Mouse (Mus musculus) urinary bladder, postnatal 14 days (tissue): ENCODE measurements around the gene D130043K22Rik.

Experiments used
- DNase-seq: peaks from one replicate; pipeline ENCODE4 v3.0.0; 2021; ENCODE audit warnings: low spot score

D130043K22Rik gene

DNA sequence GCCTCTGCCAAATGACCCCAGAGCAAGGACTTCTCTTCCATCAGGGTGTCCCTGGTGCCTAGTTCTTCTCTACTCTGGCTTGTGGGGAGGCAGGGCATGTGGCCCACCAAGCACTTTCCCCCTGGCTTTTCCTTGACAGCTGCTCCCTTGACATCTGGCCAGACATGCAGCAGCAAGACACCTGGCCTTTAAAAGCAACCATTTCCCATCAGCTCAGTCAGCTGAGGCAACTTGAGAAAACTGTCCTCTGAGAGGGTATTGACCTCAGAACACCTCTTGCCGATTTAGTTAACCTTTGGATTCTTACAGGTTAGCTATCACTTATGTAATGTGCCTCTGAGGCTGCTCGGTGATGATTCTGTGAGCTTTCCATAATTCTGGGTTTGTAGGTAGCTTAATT, 48.9 kb downstream of the D130043K22Rik start:
- no peak for DNase-seq

DNA sequence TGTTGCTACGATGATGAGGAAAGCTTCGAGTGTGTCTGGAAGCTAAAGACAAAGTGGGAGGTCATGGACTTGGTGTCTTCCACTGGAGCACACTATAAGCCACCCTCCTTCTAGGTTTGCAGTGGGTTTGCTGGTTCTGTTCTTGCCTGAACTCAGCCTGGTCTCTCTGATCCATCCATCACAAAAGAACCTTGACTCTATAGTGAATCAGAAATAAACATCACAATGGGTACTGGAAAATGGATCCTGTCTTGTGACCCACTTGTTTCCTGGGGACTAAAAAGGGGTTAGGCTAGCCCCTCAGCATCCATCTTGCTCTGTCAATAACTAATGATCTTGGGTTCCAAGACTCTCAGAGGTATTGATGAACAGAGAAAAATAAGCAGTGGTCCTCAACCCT, 57.0 kb downstream of the D130043K22Rik start:
- DNase-seq: no peak

DNA sequence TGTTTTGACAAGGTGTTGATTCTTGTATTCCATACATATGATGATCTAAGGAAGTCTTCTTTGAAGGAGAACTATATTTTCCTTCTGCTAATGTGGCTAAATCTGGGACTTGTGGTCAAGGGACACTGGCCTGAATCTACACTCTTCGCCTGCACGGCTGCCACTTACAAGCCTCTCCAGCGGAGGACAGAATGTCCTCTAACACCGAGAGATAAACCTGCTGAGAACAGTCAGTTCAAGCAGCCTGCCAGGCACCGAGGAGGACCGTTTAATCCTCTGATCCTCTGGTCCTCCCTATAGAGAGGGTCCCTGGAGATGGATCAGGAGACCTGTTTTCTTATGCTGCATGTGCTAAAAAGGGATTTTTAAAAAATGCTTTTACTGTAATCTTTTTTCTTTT, 58.5 kb downstream of the D130043K22Rik start:
- no peak for DNase-seq

DNA sequence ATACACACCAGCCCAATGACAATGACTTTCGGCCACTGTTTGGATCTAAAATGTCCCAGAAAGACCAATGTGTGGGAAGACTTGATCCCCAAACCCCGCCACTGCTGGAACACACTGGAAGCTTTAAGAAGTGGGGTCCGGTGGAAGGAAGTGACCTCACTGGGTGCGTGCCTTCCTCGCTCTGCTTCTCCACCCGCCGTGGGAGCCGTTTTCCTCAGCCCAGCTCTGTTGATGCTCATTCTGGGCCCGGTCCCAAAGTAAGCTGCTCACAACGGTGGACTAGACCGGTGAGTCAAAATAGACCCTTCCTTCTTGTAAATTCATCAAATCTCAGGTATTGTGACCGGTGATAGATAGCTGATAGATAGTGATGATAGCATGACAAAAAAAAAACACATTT, 60.5 kb downstream of the D130043K22Rik start:
- DNase-seq: no peak

DNA sequence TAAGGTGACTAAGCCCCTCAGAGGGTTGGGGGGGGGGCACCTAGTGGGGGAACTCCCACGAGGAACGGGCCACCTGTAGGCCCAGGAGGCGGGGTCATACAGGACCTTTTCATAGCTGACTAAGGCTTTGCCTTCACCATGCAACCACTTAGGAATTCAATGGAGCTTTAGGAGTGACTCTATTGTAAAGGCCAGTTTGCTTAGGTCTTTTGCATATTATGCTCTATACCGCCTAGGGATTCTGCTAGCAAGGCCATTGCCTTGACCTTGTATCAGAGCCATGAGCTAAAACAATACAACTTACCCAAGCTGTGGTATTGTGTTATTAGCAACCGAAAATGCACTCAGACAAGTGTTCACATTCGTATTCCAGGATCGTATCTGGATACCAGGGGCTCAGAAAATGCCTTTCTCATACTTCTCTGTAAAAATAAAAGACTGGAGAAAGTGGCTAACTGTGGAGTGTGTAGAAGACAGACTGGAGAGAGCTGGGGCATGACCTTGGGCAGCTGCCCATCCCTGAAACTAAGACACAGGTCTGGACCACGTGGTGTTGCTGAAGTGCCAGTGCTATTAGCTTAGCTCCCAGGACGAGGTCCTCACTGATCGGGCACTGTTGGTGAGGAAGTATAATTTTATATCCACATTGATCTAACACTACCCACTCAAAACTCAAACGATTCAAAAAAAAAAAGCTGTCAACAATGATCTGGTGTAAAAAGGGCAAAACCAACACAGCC, 62.1 kb downstream of the D130043K22Rik start:
- no peak for DNase-seq

DNA sequence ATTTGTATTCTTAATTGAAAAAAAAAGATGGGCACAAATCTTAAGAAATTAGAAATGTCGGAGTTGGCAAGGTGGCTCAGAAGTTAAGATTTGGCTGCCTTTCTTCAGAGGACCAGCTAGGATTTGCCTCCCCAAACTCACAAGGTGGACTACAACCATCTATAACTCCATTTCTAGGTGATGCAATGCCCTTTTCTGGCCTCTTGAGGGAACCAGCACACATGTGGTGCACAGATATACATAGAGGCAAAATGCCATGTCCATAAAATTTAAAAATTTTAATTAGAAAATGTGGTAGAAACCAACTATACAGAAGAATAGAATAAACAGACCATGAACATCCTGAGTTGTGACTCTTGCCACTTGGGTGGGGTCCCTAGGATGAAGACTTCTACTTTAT, 64.2 kb downstream of the D130043K22Rik start:
- no peak for DNase-seq

DNA sequence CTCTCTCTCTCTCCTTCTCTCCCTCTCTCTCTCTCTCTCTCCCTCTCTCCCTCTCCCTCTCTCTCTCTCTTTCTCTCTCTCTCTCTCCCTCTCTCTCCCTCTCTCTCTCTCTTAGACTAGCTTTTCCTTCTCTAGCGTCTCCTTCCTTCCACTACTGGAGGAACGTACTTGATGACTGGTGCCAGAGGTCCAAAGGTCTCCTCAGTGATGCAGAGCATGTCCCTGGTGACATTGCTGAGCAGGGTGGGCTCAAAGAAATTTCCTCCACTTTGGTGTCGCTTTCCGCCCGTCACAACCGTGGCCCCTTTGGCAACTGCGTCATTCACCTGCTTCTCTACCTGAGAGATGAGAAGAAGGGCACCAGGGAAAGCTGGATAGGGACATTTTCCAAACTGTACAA, 68.6 kb downstream of the D130043K22Rik start:
- no peak for DNase-seq

DNA sequence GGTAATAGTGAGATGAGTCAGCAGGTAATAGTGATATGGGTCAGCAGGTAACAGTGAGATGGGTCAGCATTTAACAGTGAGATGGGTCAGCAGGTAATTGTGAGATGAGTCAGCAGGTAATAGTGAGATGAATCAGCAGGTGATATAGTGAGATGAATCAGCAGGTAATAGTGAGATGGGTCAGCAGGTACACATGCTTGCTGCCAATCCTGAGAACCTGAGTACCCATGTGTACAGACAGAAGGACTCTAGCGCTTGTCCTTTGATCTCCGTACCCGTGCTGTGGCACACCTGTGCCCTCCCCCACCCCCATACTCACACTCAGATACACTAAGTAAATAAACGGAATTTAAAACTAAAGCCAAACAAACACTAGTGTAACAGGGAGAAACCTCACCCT, 70.0 kb downstream of the D130043K22Rik start:
- no peak for DNase-seq

DNA sequence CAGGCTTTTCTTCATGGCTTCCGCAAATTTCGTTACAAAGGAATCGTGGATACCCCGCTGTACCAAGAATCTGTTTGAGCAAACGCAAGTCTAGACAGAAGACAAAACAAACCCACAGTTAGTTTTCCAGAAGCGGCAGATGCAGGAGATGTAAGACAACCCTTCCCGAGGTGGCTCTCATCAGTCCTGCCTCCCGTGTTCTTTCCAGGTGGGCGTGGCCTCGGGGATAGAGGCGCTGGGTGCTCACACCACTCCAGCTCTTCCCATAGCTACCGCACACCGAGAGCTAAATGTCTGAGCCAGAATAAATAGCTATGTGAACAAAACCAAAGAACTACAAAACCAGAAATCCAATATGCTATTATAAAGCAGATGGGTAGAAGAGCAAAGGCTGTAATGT, 70.9 kb downstream of the D130043K22Rik start:
- no peak for DNase-seq

DNA sequence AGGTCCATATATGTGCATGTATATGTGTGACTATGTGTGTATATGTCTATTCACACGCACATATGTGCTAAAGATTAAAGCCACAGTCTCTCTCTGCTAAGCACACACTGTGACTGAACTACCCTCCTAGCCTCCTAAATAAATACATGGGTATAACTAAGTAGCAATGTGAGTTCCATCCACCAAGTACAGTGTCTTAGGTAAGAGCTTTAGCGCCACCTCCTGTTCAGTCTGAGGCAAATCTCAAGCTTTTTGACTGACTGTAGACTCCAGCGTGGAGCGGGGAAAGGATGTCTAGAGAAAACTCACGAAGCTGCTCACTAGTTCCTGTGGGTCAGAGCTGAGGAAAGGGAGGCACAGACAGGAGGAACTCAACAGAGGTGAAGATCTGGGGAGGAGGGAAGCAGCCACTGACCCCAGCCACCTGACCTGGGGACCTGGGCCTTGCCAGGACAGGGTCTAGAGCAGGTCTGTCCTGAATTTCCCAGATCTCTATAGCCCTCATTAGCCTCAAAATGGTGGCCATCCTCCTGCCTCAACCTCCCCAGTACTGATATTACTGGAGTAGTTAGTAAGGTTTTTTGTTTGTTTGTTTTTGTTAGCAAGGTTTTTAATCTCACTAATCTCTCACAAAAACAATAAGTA, 75.5 kb downstream of the D130043K22Rik start:
- peak; percentile 54 for DNase-seq

DNA sequence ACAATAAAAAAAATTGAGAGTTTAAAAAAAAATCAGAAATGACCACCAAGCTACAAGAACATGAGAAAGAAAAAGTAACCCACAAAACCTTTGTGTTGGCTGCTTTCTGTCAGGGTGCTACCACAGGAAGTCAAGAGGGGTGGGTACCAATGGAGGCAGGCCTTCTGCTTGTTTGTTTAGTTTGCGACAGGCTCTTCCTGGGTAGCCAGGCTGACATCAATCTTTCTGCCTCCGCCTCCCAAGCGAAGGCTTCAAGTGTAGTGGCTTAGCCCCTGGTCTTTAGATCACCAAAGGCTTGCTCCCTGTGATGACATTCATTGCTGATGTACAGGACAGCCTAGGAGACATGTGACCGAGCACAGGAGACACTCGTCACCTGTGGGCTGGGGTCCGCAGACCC, 76.3 kb downstream of the D130043K22Rik start:
- no peak for DNase-seq

DNA sequence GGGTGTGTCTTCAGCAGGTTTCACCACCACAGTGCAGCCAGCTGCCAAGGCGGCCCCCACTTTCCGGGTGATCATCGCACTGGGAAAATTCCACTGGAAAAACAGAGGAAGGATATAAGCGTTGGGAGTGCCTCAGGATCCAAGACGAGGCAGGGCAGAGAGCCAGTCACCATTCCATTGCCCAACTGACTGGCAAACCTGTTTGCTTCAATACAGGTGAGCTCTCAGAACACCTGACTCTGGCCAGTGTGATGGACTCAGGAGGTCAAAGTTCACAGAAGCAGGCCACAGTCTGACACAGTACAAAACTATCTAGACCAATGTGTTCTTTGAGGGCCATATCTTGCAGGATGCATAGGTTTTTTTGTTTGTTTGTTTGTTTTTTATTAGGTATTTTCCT, 79.1 kb downstream of the D130043K22Rik start:
- no peak for DNase-seq

DNA sequence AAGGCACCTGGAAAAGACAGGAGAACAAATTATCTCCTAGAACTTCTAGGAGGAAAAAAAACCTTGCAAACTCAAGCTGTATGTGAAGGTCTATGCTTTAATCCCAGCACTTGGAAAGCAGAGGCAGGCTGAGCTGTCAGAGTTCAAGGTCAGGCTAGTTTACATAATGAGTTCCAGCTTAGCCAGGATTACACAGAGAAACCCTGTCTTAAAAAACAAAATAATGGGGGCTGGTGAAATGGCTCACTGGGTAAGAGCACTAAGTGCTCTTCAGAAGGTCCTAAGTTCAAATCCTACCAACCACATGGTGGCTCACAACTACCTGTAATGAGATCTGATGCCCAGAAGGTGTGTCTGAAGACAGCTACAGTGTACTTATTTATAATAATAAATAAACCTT, 85.7 kb downstream of the D130043K22Rik start:
- no peak for DNase-seq

DNA sequence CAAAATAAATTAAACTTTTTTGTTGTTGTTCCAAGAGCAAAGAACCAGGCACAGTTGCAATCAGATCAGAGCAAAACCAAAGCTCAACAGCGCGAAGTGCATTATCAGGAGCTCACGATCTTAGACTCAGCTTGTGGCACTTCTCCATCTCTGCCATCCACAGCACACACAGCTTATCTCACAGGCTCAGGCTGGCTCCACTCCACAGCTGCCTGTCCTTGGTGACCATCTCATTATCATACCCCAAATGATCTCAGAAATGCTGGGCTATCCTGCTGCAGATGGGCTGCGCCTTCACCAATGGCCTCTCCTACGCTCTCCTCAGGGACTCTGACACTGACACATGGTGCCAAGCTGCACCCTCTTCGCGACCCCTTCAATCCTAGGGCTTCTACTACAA, 88.3 kb downstream of the D130043K22Rik start:
- no peak for DNase-seq

DNA sequence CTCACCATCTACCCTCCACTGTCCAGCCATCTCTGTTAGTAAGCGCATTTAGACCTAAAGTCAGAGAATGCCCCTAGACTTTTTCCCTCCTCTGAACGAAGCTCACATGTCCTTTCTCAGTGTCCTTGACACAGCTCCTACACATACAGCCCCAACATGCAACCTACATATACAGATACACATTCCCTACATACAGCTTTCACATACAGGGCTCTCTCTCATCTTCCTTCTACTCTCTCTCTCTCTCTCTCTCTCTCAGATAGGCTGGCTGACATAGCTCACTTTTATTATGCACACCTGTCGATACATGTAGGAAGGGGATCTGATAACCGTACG, 91.8 kb downstream of the D130043K22Rik start:
- DNase-seq: no peak

DNA sequence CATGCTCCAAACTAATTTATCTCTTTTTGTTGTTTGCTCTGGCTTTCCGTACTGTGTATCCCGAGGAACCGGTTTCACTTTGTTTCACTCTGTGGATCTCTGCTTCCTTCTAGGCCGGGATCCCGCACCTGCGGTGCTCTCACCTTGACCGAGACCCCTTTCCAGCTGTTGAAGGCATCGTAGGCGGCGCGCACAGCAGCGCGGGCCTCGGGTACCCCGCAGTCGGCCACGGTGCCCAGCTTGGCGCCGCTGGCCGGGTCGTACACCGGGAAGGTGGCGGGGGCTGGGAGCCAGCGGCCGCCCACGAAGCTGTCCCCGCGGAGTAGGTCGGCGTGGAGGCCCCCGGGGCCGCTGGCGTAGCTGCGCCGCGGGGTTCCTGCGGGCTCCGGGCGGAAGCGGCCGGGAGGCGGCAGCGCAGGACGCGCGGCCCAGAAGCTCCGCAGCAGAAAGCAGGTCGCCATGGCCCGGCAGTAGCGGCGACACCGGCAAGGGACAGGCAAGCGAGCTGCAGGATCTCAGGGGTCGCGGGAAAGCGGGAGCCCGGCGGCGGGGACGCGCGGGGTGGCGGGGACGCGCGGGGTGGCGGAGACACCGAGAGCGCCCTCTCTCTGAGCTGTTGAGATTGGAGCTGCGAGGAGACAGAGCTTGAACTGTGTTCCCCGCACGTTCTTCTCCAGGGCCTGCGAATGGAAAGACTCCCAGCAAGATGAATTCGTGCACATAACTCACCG, 92.3 kb downstream of the D130043K22Rik start, which contains the start of gene Aldh5a1:
Gene Aldh5a1, minus strand, starts transcription at position 554 of the 731 bp plus-strand sequence.
- DNase-seq: peak; percentile 73

DNA sequence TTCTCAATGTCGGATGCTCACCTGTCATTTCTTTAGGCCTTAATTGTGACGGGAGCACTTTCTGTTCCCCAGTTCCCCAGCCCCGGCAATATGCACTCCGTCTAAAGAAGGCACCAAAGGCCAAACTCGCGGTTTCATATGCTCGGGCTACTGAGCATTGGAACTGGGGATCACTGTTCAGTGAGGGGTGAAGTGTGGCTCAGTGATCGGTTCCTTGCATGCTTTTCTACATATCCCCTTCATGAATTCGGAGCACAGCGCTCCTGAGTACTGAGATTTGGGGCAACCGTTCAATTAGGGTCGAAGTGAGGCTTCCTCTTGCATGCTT, 92.9 kb downstream of the D130043K22Rik start:
- DNase-seq: no peak

DNA sequence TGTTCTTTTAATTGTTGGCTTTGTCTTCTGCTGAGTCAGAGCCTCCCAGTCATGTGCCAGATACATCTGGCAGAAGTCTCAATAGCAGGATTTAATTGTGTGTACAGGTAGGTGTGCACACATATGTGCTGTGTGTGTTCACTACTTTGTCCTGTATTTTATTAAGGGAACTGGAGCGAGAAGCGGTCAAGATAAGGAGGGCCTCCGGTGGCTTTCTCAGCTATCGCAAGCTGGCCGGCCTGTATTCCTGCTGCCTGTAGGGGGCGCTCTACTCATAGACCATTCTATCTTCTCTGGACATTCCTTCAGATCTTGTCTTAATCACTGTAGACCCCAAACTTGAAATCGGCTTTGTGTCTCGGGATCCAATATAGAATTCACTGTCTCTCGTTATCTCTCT, 93.7 kb downstream of the D130043K22Rik start:
- peak; percentile 82 for DNase-seq

DNA sequence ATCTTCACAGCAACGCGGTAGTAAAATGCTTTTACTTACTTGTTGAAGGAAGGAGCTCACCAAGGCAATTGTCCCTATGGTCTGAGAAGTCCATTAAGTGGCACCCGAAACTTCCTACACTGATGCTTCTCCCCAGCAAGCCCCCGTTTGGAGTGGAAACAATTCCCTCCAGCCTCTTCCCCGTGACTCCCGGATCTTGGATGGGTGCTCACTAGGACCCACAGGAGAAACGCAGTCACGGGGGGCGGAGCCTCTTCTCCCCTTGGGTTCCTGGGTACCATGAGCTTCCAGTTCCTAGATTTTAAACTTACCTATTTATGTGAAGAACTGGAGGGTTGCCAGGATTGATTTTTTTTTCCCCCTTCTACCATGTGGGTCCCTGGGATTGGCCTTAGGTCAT, 94.5 kb downstream of the D130043K22Rik start:
- no peak for DNase-seq

DNA sequence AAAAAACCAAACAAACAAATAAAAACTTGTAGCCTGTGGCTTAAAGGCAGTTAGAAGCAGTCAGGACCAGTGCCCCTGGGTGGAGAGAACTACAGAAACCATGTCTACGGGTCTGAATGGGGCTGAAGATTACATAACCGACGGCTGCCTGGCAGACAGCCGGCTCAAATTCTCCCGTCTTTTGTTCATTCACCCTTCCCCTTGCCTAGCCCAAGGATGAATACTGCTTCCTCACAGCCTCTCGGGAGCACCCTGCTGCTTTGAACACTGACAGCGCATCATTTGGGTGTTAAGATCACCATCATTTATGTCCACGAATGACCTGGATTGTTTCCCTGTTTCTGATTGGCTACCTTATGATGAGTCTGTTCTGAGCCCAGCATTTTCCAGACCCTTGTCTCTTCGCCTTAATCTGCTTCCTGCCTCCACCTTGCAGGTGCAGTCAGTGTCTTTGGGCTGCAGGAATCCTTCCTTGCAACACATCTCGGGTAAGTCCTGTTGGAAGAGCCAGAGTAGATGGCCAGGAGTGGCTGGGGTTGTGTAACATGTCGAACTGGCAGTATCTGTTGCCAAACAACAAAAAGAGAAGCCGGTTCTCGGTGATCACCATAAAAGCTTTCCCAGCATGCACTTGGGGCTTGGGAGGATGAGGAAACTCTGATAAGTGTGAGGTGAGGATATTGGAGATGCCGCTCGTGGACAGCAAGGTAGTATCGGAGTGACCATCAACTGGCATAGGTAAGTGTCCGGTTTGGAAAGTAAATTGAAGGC, 97.8 kb downstream of the D130043K22Rik start, which contains the start of gene Gpld1:
Gene Gpld1, plus strand, starts transcription at position 641 of the 771 bp plus-strand sequence.
- DNase-seq: no peak

DNA sequence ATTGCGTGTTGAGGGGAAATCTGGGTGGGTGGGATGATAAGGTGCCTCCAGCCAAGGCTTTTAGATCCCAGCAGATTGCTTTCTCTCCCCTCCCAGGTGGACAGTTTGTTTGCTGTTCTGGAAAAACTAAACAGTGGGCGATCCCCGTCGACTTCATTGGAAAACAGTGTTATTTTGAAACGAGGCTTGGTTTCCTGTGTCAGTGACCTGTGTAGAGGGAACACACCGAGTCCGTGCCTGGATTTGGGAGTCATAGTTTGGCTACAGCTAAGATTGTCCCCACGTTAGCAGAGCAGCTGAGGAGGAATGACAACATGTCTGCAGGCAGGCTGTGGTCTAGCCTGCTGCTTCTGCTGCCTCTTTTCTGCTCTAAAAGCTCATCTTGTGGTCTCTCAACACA, 98.4 kb downstream of the D130043K22Rik start:
- DNase-seq: no peak

DNA sequence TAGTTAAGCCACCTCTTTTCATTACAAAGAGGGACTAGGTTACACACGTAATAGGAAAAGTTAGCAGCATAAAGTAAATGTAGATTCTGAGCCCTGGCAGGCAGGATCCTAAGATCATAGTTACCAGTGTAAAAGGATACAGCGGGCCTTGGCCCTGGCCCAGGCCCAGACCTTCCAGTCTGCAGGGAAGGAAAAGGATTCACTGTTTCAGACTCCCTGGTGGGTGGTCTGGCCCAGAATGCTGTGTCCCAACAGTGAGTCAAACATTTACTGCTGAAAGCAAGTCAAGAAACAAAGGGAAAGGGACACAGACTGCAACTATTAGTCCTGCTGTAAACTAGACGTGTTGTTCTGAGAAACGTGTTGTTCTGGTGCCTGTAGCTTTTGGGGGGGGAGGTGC, 100.6 kb downstream of the D130043K22Rik start:
- no peak for DNase-seq

DNA sequence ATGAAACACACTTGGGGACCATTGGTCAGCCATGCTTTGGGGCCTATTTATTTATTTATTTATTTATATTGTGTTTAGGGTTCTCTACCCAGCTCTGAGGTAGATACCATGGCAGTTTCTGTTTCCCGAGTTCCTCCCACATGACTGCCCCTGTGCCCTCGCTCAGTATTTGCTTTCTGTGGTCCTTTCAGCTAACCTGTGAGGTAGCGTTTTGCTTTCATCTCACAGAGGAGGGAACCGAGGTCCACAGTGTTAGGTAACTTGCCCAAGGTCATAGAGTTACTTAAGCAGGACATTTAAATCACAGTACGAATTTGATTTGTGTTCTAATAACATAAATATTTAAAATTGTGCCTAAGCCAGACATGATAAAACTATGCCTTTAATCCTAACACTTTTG, 102.2 kb downstream of the D130043K22Rik start:
- no peak for DNase-seq
